Mouse (Mus musculus): ENCODE measurements around the gene Wdr64. TPM values are rescaled to one million over a fixed set of nuclear protein-coding genes. Genes with fewer than 3 reads are reported as not detected.

Wdr64 gene
- total RNA-seq (2021): not detected
- long read RNA-seq, experiment 1: 0 reads
- long read RNA-seq, experiment 2: 0 reads

DNA sequence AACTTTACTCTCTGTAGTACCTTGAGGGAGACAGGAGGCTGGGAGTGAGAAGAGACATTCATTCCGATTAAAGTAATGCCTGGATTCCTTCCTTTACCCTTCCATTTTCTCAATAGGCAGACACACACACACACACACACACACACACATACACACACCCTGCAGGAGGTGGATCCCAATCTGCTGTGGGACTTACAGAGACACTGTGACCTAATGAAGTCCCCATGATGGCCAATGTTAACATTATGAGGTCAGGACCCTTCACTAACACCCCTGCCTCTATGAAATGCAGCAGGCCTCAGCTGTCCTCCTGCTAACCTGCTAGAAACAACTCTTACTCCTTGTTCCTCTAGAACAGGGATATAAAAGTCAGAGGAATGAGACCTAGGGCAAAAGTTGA, at the start of gene Wdr64:
Wdr64 (plus strand) TSS at position 301 of the 400 bp plus-strand sequence.
- intact Hi-C loops (cut with DNase I; ENCODE audit: low total_unique reads): loop anchor here (10.0 kb wide), 1 partner anchor 187 kb away; the partner anchor contains the start of gene Exo1
- no peak for DNase-seq

DNA sequence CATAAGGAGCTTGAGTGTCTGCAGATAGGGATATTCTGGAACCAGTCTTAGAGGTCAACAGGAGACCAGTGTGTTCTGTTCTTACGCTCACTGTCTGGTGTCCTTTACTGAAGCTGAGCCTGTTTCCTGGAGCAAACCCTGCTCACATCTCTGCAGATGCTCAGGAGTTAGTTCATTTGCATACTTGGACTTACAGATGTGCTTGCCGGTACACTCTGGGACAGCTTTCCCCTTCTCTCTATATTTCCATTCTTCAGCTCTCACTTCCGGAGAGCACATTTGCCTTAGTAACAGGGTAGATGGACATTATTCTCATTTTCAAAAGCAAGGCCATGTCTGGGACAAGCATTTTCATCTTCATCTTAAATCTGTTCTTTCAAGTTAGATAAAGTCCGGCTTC, 49.8 kb upstream of the Wdr64 start:
- intact Hi-C loops (cut with DNase I; ENCODE audit: low total_unique reads): no loop called here
- no peak for DNase-seq

DNA sequence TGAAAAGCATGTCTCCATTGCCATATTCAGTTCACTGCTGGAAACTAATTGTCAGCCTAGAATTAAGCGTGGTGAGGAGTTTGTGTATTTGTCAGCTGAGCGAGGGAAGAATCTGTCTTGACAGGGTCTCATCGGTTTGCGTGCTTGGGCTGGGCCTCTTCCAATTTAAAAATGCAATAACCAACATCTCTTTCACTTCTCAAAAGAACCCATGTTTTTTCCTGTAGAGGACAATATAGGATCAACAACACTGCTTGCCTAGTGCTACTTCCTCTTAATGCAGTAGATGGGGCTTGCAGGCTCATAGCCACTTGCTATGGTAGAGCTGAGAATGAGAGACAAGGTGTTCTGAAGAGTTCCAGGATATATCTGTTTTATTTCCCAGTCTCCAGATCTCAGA, 38.5 kb upstream of the Wdr64 start:
- intact Hi-C loops (cut with DNase I; ENCODE audit: low total_unique reads): no loop called here

DNA sequence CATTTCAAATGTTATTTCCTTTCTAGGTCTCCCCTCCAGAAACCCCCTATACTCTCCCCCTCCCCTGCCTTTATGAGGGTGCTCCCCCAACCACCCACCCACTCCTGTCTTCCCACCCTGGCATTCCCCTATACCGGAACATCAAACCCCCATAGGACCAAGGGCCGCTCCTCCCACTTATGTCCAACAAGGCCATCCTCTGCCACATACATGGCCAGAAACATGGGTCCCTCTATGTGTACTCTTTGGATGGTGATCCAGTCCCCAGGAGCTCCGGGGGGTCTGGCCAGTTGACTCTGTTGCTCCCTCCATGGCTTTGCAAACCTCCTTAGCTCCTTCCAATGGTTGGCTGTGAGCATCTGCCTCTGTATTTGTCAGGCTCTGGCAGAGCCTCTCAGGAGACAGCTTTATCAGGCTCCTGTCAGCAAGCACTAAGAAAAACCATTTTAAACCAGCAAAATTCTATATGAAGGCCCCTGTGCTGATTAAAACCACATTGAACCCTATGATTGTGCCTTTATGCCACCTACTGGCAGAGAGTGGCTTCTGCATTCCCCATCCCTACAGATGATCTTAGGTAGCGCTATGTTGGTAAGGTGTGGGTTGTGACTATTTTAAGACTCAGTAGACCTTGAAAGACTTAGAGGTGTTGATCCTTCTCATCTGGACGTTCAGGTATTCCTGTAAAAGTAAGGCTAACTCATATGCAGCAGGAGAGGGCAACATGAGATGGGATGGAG, 29.6 kb upstream of the Wdr64 start:
- DNase-seq: no peak
- intact Hi-C loops (cut with DNase I; ENCODE audit: low total_unique reads): no loop called here

More for the DNA sequence above, 38.5 kb upstream of the Wdr64 start:
- DNase-seq: no peak

DNA sequence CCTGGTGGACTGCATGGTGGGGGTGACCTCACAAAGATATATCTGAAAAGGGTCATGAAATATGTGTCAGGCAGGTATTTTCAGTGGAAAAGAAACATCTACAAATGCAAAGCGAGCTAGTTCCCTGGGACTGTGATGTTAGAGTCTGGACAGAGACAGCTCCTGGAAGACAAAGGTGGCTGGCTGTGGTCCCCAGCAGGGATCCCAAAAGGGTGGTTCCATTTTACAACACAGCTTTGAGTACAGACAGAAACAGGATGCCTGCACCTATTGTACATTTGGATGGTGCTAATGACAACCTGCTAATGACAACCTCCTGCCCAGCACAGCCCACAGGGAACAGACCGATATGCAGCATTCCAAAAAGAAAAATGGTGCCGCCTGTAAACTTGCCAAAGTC, 28.9 kb upstream of the Wdr64 start:
- no peak for DNase-seq
- intact Hi-C loops (cut with DNase I; ENCODE audit: low total_unique reads): no loop called here

DNA sequence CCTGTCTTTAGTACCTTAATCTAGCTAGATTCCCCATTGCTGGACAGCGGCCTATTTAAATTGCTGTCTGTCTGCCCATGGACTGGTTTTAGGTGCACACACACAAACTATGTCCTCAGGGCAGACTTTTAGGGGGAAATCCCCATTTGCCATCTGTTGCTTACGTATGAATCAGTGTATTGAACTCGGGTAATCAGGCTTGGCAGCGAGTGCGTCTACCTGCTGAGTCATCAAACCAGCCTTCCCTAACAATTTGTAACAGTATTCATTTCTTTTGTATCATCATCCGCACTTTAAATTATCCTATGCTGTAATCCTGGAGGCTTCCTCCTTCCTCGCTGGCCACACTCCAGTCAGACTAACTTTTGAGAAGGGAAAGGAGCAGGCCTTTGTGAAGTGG, 28.4 kb upstream of the Wdr64 start:
- intact Hi-C loops (cut with DNase I; ENCODE audit: low total_unique reads): no loop called here

DNA sequence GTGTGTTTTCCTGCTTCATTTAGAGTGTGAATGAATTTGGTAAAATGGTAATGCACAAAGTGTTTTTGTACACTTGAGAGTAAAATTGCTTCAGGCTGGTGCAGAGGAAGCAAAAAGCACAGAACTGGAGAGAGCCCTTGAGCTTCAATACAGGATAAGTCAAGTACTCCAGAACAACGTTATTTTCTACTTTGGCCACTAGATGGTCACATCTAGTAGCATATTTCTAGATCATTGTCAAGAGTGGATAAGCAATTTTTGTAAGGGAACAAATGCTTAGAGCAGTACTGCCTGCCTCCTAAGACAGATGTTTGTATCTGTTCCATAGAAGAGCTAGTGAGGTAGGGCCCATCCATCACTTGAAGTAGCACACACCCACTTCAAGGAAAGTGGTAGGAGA, 26.8 kb upstream of the Wdr64 start:
- no peak for DNase-seq
- intact Hi-C loops (cut with DNase I; ENCODE audit: low total_unique reads): no loop called here

More for the DNA sequence above, 28.4 kb upstream of the Wdr64 start:
- DNase-seq: no peak

DNA sequence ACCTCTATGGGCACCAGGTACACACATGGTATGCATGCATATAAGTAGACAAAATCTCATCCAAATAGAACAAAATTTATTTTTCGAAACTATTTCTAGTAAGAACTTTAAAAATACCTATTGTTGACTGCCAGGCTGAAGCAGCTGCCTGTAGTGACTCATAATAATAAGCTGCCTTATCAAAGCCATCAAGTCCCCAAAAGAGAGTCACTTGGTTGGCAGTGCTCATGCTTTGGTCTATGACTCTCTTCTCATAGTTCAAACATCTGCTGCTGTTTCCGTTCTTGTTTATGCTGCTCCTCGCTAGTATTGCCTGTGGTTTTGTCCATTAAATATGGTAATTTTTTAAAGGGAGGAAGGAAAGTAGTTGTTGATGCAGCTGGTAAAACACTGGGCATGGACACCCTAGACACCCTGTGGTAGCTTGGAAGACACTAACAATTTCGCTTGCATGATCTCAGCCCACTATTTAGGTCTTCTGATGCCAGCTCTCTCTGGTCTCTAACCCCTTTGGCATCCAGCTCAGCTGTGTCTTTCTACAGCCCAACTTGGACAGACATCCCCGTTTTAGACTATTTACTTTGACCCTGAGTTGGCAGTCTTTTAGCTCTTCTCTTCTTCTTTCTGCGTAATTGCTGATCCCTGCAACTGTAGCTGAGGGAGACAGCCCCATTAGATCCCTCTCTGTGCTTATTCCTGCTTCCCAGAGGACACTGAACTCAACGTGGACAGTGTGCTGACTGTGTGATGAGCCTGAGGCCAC, 24.6 kb upstream of the Wdr64 start:
- intact Hi-C loops (cut with DNase I; ENCODE audit: low total_unique reads): no loop called here
- no peak for DNase-seq

DNA sequence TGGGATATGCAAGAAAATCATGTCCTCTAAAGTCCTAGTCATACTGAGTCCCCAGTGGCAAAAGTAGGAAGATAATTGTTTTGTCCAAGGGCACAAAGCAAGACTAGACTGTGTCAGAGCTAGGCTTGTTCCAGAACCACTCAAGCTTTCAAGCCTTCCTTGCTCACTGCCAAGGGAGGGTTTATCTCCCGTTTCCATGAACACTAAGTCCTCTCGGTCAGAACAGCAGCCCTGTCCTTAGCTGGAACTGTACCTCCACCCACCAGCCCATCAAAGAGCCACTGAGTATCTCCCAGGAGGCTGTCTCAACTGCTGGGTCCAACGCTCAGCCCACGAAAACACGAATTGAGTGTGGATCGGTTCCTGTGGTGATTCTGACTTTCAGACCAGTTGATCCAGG, 23.3 kb upstream of the Wdr64 start:
- DNase-seq: no peak
- intact Hi-C loops (cut with DNase I; ENCODE audit: low total_unique reads): no loop called here

DNA sequence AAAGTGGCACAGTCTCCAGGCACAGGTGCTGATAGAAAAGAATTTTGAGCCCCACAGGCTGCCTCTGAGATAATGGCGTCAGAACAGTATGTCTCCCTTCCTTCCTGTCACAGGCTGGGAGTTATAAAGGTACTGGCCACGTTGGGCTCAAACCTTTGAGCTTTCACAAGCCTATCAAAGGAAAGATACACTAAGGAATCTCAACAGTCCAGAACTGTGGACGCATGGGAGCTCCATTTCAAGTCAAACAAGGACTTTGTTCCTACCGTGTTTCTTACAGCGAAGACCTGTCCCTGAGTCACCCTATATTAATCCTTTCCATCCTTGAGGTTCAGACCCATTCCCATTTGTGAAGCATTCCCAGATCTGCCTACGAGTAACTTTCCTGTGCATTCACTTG, 20.9 kb upstream of the Wdr64 start:
- intact Hi-C loops (cut with DNase I; ENCODE audit: low total_unique reads): no loop called here

DNA sequence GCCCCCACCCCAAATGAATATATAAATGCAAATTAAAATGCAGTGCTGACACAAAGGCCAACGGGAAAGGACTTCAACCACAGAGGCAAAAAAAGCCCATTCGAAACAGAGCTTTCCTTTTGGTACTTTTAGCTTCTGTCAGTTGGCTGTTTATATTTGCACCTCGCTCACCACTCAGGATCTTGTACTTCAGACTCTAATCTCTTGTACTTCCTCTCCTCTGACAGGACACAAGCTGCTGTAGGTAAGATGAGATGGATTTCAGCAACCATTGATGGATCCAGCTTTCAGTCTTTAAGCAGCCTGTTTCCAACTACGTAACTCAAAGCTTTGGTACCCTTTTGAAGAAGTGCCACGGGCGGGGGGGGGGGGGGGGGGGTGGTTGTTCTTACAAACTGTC, 17.4 kb upstream of the Wdr64 start:
- no peak for DNase-seq
- intact Hi-C loops (cut with DNase I; ENCODE audit: low total_unique reads): no loop called here

More for the DNA sequence above, 20.9 kb upstream of the Wdr64 start:
- no peak for DNase-seq

DNA sequence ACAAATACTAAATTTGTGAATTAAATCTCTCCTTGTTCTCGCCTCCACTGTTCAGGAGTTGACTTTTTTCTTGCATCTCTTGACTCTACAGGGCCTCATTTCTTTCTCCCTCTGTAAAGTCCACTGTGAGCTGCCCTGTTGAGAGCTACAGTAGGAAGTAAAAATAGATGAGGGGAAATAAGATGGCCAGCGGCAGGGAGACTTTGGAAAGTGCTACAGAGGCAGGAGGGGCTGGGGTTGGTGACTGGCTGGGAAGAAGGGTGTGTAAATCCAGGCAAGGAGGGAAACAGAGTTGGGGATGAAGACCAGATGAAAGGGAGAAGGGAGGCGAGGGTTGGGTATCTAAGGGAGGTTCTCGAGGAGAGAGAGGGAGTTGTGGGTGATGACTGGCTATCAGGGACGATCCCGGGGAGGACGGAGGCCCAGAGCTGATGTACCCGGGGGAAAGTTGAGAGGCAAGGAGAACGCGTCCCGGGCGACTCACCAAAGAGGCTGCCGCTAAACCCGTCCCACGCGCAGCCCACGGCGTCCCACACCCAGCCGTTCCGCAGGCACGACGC, 6.6 kb upstream of the Wdr64 start:
- DNase-seq: no peak
- intact Hi-C loops (cut with DNase I; ENCODE audit: low total_unique reads): loop anchor here (5.0 to 10.0 kb wide), 2 partner anchors 64 to 193 kb away; partner anchors contain the start of genes Exo1 and Fh1

DNA sequence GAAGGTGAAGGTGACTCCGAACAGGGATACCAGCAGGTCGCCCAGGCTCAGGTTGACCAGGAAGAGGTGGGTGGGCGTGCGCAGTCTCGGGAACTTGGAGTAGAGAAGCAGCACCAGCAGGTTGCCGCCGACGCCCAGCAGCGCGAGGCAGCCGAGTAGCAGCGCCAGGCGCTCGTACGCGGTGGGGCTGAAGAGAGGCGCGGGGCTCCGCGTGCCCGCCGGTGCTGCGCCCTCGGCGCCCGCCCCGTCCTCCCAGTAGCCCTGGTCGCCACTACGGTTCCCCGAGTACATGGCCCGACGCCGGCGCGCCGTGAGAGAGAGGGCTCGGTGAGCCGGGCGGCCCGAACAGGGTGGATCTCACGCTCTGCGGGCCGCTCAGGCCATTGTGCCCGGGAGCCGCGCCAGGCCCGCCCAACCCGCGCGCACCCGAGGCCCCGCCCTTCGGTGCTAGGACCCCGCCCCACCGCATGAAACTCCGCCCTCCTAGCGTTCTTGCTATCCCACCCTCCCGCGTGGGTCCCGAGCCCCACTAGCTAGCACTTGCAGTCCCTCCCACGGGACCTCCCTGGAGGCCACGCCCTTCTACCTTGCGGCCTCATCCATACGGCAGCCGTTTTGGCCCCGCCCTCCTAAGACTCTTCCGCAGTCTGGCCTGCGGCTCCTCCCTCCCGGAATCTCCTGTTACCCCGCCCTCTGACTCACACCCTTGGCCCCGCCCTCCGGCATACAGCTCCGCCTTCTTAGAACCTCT, 6.0 kb upstream of the Wdr64 start, which contains the start of the genes Opn3 and Chml:
Opn3 (minus strand) TSS at position 531 of the 751 bp plus-strand sequence.
Chml (minus strand) TSS at position 656 of the 751 bp plus-strand sequence.
- intact Hi-C loops (cut with DNase I; ENCODE audit: low total_unique reads): loop anchor here (5.0 to 10.0 kb wide), 2 partner anchors 65 to 192 kb away; partner anchors contain the start of genes Exo1 and Fh1
- DNase-seq: peak; percentile 98

DNA sequence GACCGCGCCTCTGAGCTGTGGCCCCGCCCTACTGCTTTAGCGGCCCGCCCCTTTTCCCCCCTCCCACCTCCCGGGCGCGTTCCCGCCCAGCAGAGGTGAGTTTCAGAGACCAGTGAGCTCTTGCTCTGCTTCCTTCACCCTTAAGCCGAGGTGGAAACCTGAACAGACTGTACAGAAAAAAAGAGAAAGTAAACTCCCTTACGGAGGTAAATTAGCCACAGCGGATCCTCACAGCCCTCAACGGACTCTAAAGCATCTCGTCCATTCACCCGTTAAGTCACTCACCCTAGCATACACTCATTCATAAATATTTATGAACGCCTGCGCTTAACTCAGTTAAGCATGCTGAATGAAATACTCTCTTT, 5.4 kb upstream of the Wdr64 start:
- intact Hi-C loops (cut with DNase I; ENCODE audit: low total_unique reads): loop anchor here (5.0 to 10.0 kb wide), 2 partner anchors 66 to 192 kb away; partner anchors contain the start of genes Exo1 and Fh1
- no peak for DNase-seq

DNA sequence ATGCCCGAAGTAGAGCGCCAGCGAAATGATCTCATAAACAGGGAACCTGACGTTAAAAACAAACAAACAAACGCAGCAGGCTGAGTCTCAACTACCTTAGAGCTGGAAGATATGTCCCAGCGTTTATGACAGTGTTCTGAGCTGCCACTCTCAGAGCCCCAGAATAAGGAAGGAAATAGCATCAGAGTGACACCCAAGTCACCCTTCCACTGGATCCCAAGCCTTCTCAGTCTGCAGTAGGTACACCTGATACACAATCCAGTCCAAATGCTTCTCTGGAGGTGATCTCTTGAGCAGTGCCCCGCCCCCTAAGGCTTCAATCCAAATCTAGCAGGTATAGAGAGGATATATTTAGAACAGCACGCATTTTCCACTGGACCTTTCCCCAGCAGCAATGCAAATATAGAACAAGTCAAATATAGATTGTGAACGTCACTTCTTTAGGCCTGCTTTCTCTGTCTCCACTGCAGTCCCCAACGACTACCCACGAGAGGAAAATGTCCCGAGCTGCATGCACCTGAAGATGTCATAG, 4.9 kb upstream of the Wdr64 start:
- intact Hi-C loops (cut with DNase I; ENCODE audit: low total_unique reads): loop anchor here (5.0 to 10.0 kb wide), 2 partner anchors 66 to 191 kb away; partner anchors contain the start of genes Exo1 and Fh1
- no peak for DNase-seq

DNA sequence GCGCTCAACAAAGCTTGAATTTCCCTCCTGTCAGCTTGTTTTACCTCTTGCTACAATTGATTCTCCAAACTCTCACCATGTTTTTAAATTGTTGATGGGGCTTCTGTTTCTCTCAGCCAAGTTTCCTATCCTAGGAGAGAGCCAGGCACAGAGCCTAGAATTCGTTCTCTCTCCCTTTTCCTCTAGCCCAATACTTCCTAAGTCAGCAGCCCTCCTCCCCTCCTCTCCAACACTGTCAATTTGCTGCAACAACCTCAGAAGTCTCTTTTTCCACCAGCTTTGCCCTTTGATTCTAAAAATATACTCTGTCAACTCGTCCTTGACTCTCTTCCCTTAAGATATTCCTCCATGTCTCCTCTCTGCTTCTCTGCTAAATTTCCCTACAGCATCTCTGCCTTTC, 982 bp downstream of the Wdr64 start:
- no peak for DNase-seq
- intact Hi-C loops (cut with DNase I; ENCODE audit: low total_unique reads): loop anchor here (10.0 kb wide), 1 partner anchor 185 kb away; the partner anchor contains the start of gene Exo1

DNA sequence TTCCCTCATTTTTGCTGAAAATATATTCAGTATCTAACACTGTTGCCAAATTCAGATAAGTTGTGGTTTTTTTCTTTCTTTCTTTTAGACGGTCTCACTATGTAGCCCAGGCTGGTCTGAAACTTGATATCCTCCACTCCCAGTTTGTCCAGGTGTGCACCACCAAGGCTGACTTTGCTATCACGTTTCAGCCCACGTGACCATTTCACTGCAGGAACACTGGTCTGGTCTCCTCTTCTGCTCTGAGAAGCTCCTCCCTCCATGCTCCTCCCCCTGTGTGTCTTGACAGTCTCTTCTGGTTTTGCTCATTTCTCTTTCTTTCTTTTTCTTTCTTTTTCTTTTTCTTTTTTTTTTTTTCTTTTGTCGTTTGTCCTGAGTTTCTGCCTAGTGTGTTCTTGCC, 1.4 kb downstream of the Wdr64 start:
- intact Hi-C loops (cut with DNase I; ENCODE audit: low total_unique reads): loop anchor here (10.0 kb wide), 1 partner anchor 185 kb away; the partner anchor contains the start of gene Exo1
- no peak for DNase-seq

DNA sequence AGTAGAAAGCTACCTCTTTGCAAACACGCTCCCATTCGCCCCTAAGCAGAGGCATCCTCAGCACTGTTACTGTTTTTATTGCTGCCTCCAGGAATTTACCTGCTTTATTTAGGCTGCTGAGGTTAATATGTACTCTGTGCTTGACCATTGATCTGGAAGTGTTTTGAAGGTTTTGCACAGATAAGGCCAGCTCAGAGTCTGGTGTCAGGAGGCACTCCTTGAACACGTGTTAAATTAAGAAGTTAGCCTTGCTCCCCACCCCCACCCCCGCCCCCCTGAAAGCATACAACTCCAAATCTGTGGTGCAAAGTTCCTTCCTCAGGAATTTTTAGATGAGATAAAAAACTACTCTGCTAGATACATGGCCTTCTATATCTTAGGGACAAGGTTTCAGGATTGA, 2.8 kb downstream of the Wdr64 start:
- intact Hi-C loops (cut with DNase I; ENCODE audit: low total_unique reads): no loop called here
- no peak for DNase-seq

DNA sequence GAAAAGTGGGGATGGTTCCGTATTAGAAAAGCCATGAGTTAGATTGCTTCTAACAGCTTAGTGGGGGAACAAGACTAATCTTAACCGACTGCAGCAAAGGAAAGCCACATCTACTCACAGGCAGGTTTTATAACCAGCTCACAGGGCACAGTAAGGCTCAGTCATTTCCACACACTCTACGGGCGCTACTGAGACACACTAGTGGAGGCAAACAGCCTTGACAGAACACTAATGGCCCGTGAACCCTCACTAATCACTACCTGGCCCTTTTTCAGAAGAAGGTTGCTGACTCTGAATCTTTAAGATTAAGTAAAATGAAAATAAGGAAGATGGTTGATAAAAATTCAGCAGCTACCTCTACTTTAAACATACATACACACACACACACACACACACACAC, 9.2 kb downstream of the Wdr64 start:
- intact Hi-C loops (cut with DNase I; ENCODE audit: low total_unique reads): no loop called here

More for the DNA sequence above, 9.2 kb downstream of the Wdr64 start:
- DNase-seq: no peak

All from gastrocnemius, postnatal 14 days (tissue).